Mouse (Mus musculus): ENCODE results near the gene Uba52. TPM values are rescaled to one million over a fixed set of nuclear protein-coding genes. Genes with fewer than 3 reads are reported as not detected.

Gene Uba52
- total RNA-seq, 2 experiments from 2014 or later = 1,698 to 1,707 TPM

Other genes with a start within 250 kb of the Uba52 start
- gene Homer3, start 228.0 kb downstream of the Uba52 start, total RNA-seq (2021) = 10 to 100 TPM; 36.2 to 36.4 TPM
- 10 to 100 TPM; 37.2 to 46.4 TPM for gene Ddx49, start 208.3 kb downstream of the Uba52 start, total RNA-seq (2021)
- 100 to 1,000 TPM; 176 to 179 TPM for gene Cope, start 208.3 kb downstream of the Uba52 start, total RNA-seq (2021)
- gene Cers1, start 195.0 kb downstream of the Uba52 start, total RNA-seq (2021) = under 1 TPM; 0.43 to 0.56 TPM
- gene Gdf1, start 181.0 kb downstream of the Uba52 start, total RNA-seq (2021) = under 1 TPM in 1 of 2 experiments, not detected in 1; 0.60 TPM
- 10 to 100 TPM; 44.1 to 45.9 TPM for gene Upf1, start 157.5 kb downstream of the Uba52 start, total RNA-seq (2021)
- 1 to 10 TPM; 2.5 to 2.6 TPM for gene Comp, start 137.2 kb downstream of the Uba52 start, total RNA-seq (2021)
- 10 to 100 TPM; 12.8 to 15.4 TPM for gene Crtc1, start 71.2 kb downstream of the Uba52 start, total RNA-seq (2021)
- gene Klhl26, start 33.8 kb downstream of the Uba52 start, total RNA-seq (2021) = 1 to 10 TPM; 8.2 to 9.2 TPM
- gene Tmem59l, start 23.4 kb downstream of the Uba52 start, total RNA-seq (2021) = not detected
- under 1 TPM in 1 of 2 experiments, not detected in 1; 0.55 TPM for gene Crlf1, start 17.6 kb downstream of the Uba52 start, total RNA-seq (2021)
- gene Rex1bd, start 4.0 kb downstream of the Uba52 start, total RNA-seq (2021) = 100 to 1,000 TPM in 1 of 2 experiments, 10 to 100 TPM in 1; 96.9 to 109 TPM
- 100 to 1,000 TPM; 204 to 207 TPM for gene Fkbp8, start 16.9 kb upstream of the Uba52 start, total RNA-seq (2021)
- 10 to 100 TPM; 67.5 to 76.9 TPM for gene Kxd1, start 17.2 kb upstream of the Uba52 start, total RNA-seq (2021)
- gene Ell, start 28.7 kb upstream of the Uba52 start, total RNA-seq (2021) = 10 to 100 TPM; 16.7 to 17.6 TPM
- 10 to 100 TPM; 38.9 to 41.6 TPM for gene Isyna1, start 83.6 kb upstream of the Uba52 start, total RNA-seq (2021)
- gene Ssbp4, start 98.1 kb upstream of the Uba52 start, total RNA-seq (2021) = 10 to 100 TPM; 73.8 to 78.5 TPM
- gene Lrrc25, start 105.4 kb upstream of the Uba52 start, total RNA-seq (2021) = 1 to 10 TPM; 1.1 to 1.5 TPM
- 1 to 10 TPM; 2.7 to 3.5 TPM for gene Gdf15, start 121.7 kb upstream of the Uba52 start, total RNA-seq (2021)
- gene Pgpep1, start 149.6 kb upstream of the Uba52 start, total RNA-seq (2021) = 10 to 100 TPM; 32.2 to 38.4 TPM
- 100 to 1,000 TPM; 107 to 120 TPM for gene Lsm4, start 162.4 kb upstream of the Uba52 start, total RNA-seq (2021)
- 100 to 1,000 TPM; 254 to 261 TPM for gene Jund, start 188.1 kb upstream of the Uba52 start, total RNA-seq (2021)
- gene Iqcn, start 192.7 kb upstream of the Uba52 start, total RNA-seq (2021) = under 1 TPM; 0.10 to 0.11 TPM
- gene Gm3336, start 207.7 kb upstream of the Uba52 start, total RNA-seq (2021) = not detected
- 1 to 10 TPM in 1 of 2 experiments, under 1 TPM in 1; 0.74 to 1.0 TPM for gene Pde4c, start 212.9 kb upstream of the Uba52 start, total RNA-seq (2021)
- 10 to 100 TPM; 27.3 to 28.7 TPM for gene Rab3a, start 243.9 kb upstream of the Uba52 start, total RNA-seq (2021)